Mouse (Mus musculus): ENCODE measurements at regions not wholly inside any gene's neighbourhood (a gene's known extent, or its start where the extent isn't known, plus 50 kb on each side); places are given as distances from the start of the nearest gene placed in this dataset.

- TF ChIP-seq CTCF (IDR thresholded peaks at IDR 0.05) = no peak
- no peak for TF ChIP-seq EP300 (IDR thresholded peaks at IDR 0.05)
Measured at GRCm38 (mm10) chr4:45625633-45626032, 93.4 kb upstream of the Shb start.
